Mouse (Mus musculus) liver, embryonic 13.5 days (tissue): ENCODE data around the gene Nprl3. TPM values are rescaled to one million over a fixed set of nuclear protein-coding genes. Genes with fewer than 3 reads are reported as not detected.
A peak's percentile ranks its signal among the peaks of the same experiment; 100 is the strongest.
"Not testable (repeated sequence)": the region's sequence is repeated elsewhere in the genome, so short reads cannot be mapped to it uniquely, and the experiment has no call there.

Source experiments
- ATAC-seq: fragments of 200-750 bp; cut with Nextera tagmentation; 2 replicates; pipeline ENCODE4 v1.8.0; 2017; ENCODE audit warnings: low read depth, mild to moderate bottlenecking, moderate number of reproducible peaks, moderate library complexity
- DNase-seq: peaks from one replicate; pipeline ENCODE4 v3.0.0; 2022
- H3K27ac ChIP-seq: fragments of 300-500 bp; sonication (generic); 2 replicates; pipeline ENCODE4 v1.5.1; 2015; ENCODE audit warnings: moderate library complexity, mild to moderate bottlenecking, inconsistent platforms
- H3K27me3 ChIP-seq: fragments of 300-500 bp; sonication (generic); 2 replicates; pipeline ENCODE4 v1.6.1; 2015; ENCODE audit warnings: mild to moderate bottlenecking, inconsistent platforms
- H3K36me3 ChIP-seq: fragments of 300-500 bp; sonication (generic); 2 replicates; pipeline ENCODE4 v1.6.1; 2015; ENCODE audit warnings: mild to moderate bottlenecking, inconsistent platforms
- H3K4me1 ChIP-seq: fragments of 300-500 bp; sonication (generic); replicated peaks from 2 replicates; pipeline ENCODE4 v1.6.1; 2015; ENCODE audit warnings: inconsistent platforms
- H3K4me2 ChIP-seq: fragments of 300-500 bp; sonication (generic); 2 replicates; pipeline ENCODE4 v1.6.1; 2015; ENCODE audit warnings: inconsistent platforms, mild to moderate bottlenecking, moderate library complexity
- H3K4me3 ChIP-seq: fragments of 300-500 bp; sonication (generic); replicated peaks from 2 replicates; pipeline ENCODE4 v1.5.1; 2015; ENCODE audit warnings: mild to moderate bottlenecking, inconsistent platforms
- H3K9ac ChIP-seq: fragments of 300-500 bp; sonication (generic); 2 replicates; pipeline ENCODE4 v1.6.1; 2015; ENCODE audit warnings: mild to moderate bottlenecking, inconsistent platforms
- H3K9me3 ChIP-seq: fragments of 300-500 bp; sonication (generic); replicated peaks from 2 replicates; pipeline ENCODE4 v1.6.1; 2016; ENCODE audit warnings: inconsistent platforms
- WGBS: fragments of 180-500 bp; shearing (Covaris S2); methylation state at CpG from one replicate; pipeline ENCODE4 v1.1.7; 2015; ENCODE audit not compliant: insufficient replicate concordance; 5-methylcytosine and 5-hydroxymethylcytosine counted together
- polyA plus RNA-seq: library from polyadenylated mRNA; unstranded; fragments of >200 nt; fragmentation: Nextera tagmentation; extraction: Ambion mirVana; gene quantifications from 2 replicates; pipeline ENCODE4 v1.2.1, GENCODE M21; 2015

Gene Nprl3
- polyA plus RNA-seq, 1 experiment from 2014 or later = 27.5 TPM

- H3K9ac ChIP-seq = peak overlapping the region; percentile 80
Observed at GRCm38 (mm10) chr11:32297866-32298531, 30.5 kb upstream of the Nprl3 start.

GRCm38 (mm10) chr11:32297417-32297816 lies 29.9 kb upstream of the Nprl3 start:
- peak overlapping the region; percentile 97 for H3K27ac ChIP-seq
- H3K9ac ChIP-seq = peak overlapping the region; percentile 80
- peak overlapping the region; percentile 63 for H3K4me3 ChIP-seq
- H3K36me3 ChIP-seq = peaks cover 28% of the 10 kb centered on the region
- DNase-seq, H3K9me3 ChIP-seq: not testable (repeated sequence)
- WGBS = 9% methylated on average over 2 of the region's 2 CpGs
- ATAC-seq = peak; percentile 6
- peak overlapping the region; percentile 54 for H3K4me2 ChIP-seq
- H3K4me1 ChIP-seq = peaks cover 52% of the 10 kb centered on the region
- H3K27me3 ChIP-seq = peaks cover 24% of the 10 kb centered on the region

More at GRCm38 (mm10) chr11:32297866-32298531, 30.5 kb upstream of the Nprl3 start:
- Histone ChIP-seq H3K27ac (peak overlapping the region; percentile 97), H3K4me2 (peak overlapping the region; percentile 45), H3K4me1 (peaks cover 49% of the 10 kb centered on the region), H3K4me3 (peak overlapping the region; percentile 63), H3K36me3 (peaks cover 34% of the 10 kb centered on the region), H3K9me3 (no peaks in the 10 kb centered on the region), H3K27me3 (peaks cover 30% of the 10 kb centered on the region)
- 46% methylated on average over 1 of the region's 1 CpGs for WGBS
- ATAC-seq (peak; percentile 55), DNase-seq (no peak)

- peak; percentile 80 for ATAC-seq
- not testable (repeated sequence) for DNase-seq, H3K9me3 ChIP-seq
- no CpG with 5 or more reads among the region's 4 CpGs for WGBS
- peak within 1 kb of the TSS; percentile 73 for H3K4me2 ChIP-seq
- peak within 1 kb of the TSS; percentile 99 for H3K27ac ChIP-seq
- peak within 1 kb of the TSS; percentile 87 for H3K9ac ChIP-seq
- H3K27me3 ChIP-seq = peaks cover 13% of the 10 kb centered on the region
- peaks cover 55% of the 10 kb centered on the region for H3K4me1 ChIP-seq
- peaks cover 20% of the 10 kb centered on the region for H3K36me3 ChIP-seq
- H3K4me3 ChIP-seq = peak within 1 kb of the TSS; percentile 63
Observed at GRCm38 (mm10) chr11:32296203-32296602, 28.7 kb upstream of the Nprl3 start, which contains the start of gene Hba-a2. Gene Hba-a2 (plus strand): TSS chr11:32296489.

GRCm38 (mm10) chr11:32293479-32293878 lies 26.0 kb upstream of the Nprl3 start:
- not testable (repeated sequence) for H3K27me3 ChIP-seq, H3K9me3 ChIP-seq
- ATAC-seq = peak; percentile 13; the same call in 1 of the 2 replicates
- DNase-seq = peak; percentile 49
- 31% methylated on average over 3 of the region's 3 CpGs for WGBS
- H3K36me3 ChIP-seq = peaks cover 26% of the 10 kb centered on the region
- H3K4me2 ChIP-seq = peak overlapping the region; percentile 78
- H3K27ac ChIP-seq = peak overlapping the region; percentile 99
- H3K4me3 ChIP-seq = peak overlapping the region; percentile 51; the same call in 1 of the 2 replicates
- H3K4me1 ChIP-seq = peaks cover 67% of the 10 kb centered on the region
- H3K9ac ChIP-seq = peak overlapping the region; percentile 87

GRCm38 (mm10) chr11:32292819-32293218 lies 25.3 kb upstream of the Nprl3 start:
- Histone ChIP-seq H3K36me3 (peaks cover 28% of the 10 kb centered on the region), H3K4me2 (peak overlapping the region; percentile 78), H3K9ac (peak overlapping the region; percentile 87), H3K4me3 (peak overlapping the region; percentile 30; the same call in 1 of the 2 replicates), H3K27ac (peak overlapping the region; percentile 99), H3K4me1 (peaks cover 72% of the 10 kb centered on the region)
- ATAC-seq, H3K9me3 ChIP-seq, H3K27me3 ChIP-seq: not testable (repeated sequence)
- DNase-seq = peak; percentile 54
- 64% methylated on average over 4 of the region's 4 CpGs for WGBS

GRCm38 (mm10) chr11:32287493-32287825 lies 20.0 kb upstream of the Nprl3 start:
- ATAC-seq (no peak), DNase-seq (no peak)
- H3K4me1 ChIP-seq = peaks cover 57% of the 10 kb centered on the region
- no peaks in the 10 kb centered on the region for H3K9me3 ChIP-seq
- peaks cover 4% of the 10 kb centered on the region; the same call in 1 of the 2 replicates for H3K27me3 ChIP-seq
- peak overlapping the region; percentile 87 for H3K9ac ChIP-seq
- H3K4me3 ChIP-seq = peak overlapping the region; percentile 63
- peak overlapping the region; percentile 99 for H3K27ac ChIP-seq
- H3K4me2 ChIP-seq = peak overlapping the region; percentile 78
- H3K36me3 ChIP-seq = peaks cover 20% of the 10 kb centered on the region
- 50% methylated on average over 9 of the region's 9 CpGs for WGBS

- Histone ChIP-seq H3K4me2 (peak within 1 kb of the TSS; percentile 78), H3K4me1 (peaks cover 57% of the 10 kb centered on the region), H3K4me3 (peak within 1 kb of the TSS; percentile 63), H3K36me3 (peaks cover 20% of the 10 kb centered on the region), H3K27ac (peak within 1 kb of the TSS; percentile 99), H3K9ac (peak within 1 kb of the TSS; percentile 87)
- not testable (repeated sequence) for ATAC-seq, H3K9me3 ChIP-seq, H3K27me3 ChIP-seq
- 17% methylated on average over 31 of the region's 33 CpGs for WGBS
- peak; percentile 84 for DNase-seq
Observed at GRCm38 (mm10) chr11:32286695-32287492, 19.4 kb upstream of the Nprl3 start, which contains the start of gene Hbq1b. Gene Hbq1b (plus strand): TSS chr11:32286965.

- not testable (repeated sequence) for ATAC-seq, H3K9me3 ChIP-seq, H3K27me3 ChIP-seq, DNase-seq
- H3K36me3 ChIP-seq = peaks cover 13% of the 10 kb centered on the region
- H3K4me2 ChIP-seq = peak overlapping the region; percentile 78
- peak overlapping the region; percentile 87 for H3K9ac ChIP-seq
- peak overlapping the region; percentile 99 for H3K27ac ChIP-seq
- peaks cover 57% of the 10 kb centered on the region for H3K4me1 ChIP-seq
- peak overlapping the region; percentile 63 for H3K4me3 ChIP-seq
Observed at GRCm38 (mm10) chr11:32285887-32286286, 18.4 kb upstream of the Nprl3 start.

GRCm38 (mm10) chr11:32285031-32285775 lies 17.7 kb upstream of the Nprl3 start:
- Histone ChIP-seq H3K4me2 (peak overlapping the region; percentile 26; the same call in 1 of the 2 replicates), H3K27ac (peak overlapping the region; percentile 94), H3K4me1 (peaks cover 59% of the 10 kb centered on the region), H3K27me3 (peaks cover 9% of the 10 kb centered on the region), H3K9me3 (no peaks in the 10 kb centered on the region), H3K9ac (peak overlapping the region; percentile 70), H3K36me3 (peaks cover 10% of the 10 kb centered on the region), H3K4me3 (peak overlapping the region; percentile 49)
- 35% methylated on average over 7 of the region's 7 CpGs for WGBS
- ATAC-seq (peak; percentile 74), DNase-seq (peak; percentile 89)

GRCm38 (mm10) chr11:32284582-32284981 lies 17.1 kb upstream of the Nprl3 start:
- H3K36me3 ChIP-seq, DNase-seq, H3K9me3 ChIP-seq: not testable (repeated sequence)
- H3K4me3 ChIP-seq = peak overlapping the region; percentile 49
- H3K9ac ChIP-seq = peak overlapping the region; percentile 70
- peak overlapping the region; percentile 94 for H3K27ac ChIP-seq
- H3K4me2 ChIP-seq = peak overlapping the region; percentile 39
- ATAC-seq = peak; percentile 33
- peaks cover 13% of the 10 kb centered on the region for H3K27me3 ChIP-seq
- H3K4me1 ChIP-seq = peaks cover 59% of the 10 kb centered on the region
- 18% methylated on average over 2 of the region's 2 CpGs for WGBS
